Mouse (Mus musculus): ENCODE measurements around the gene Relb.

- TF ChIP-seq CTCF (IDR thresholded peaks at IDR 0.05; ENCODE audit: borderline replicate concordance, extremely low read depth, insufficient read depth, insufficient read length) (no peak), POLR2A (IDR thresholded peaks at IDR 0.05; ENCODE audit: borderline replicate concordance, extremely low read depth, insufficient read depth, insufficient read length, poor library complexity, severe bottlenecking) (no peak)
These were observed 26.2 kb downstream of the Relb start for GRCm38 (mm10) chr7:19603055-19603454.

All from brain, embryonic 14.5 days (tissue).